Mouse (Mus musculus) adrenal gland (tissue): ENCODE results near the gene Tedc2.

ENCODE experiments used
- intact Hi-C: fragments of 180-260 bp; cut with DNase I; formaldehyde crosslinking; loops from one replicate; pipeline ENCODE4 v1.15.1; 2025
- microRNA-seq, 2 experiments: library from miRNA; unstranded; fragments of <30 nt; microRNA quantifications; one replicate each; pipeline ENCODE4; 2019

The Tedc2 gene

GRCm38 (mm10) chr17:24197032-24197824 lies 23.4 kb downstream of the Tedc2 start:
- intact Hi-C loops = no loop called here

GRCm38 (mm10) chr17:24195349-24195748 lies 25.3 kb downstream of the Tedc2 start:
- intact Hi-C loops = no loop called here

- intact Hi-C loops = no loop called here
Observed at GRCm38 (mm10) chr17:24193769-24194168, 26.9 kb downstream of the Tedc2 start.

GRCm38 (mm10) chr17:24193268-24193667 lies 27.4 kb downstream of the Tedc2 start:
- intact Hi-C loops = no loop called here

- intact Hi-C loops = no loop called here
Observed at GRCm38 (mm10) chr17:24192848-24193247, 27.8 kb downstream of the Tedc2 start.

- intact Hi-C loops = no loop called here
Observed at GRCm38 (mm10) chr17:24191481-24191880, 29.2 kb downstream of the Tedc2 start.

- intact Hi-C loops = no loop called here
Observed at GRCm38 (mm10) chr17:24190934-24191333, 29.7 kb downstream of the Tedc2 start.

GRCm38 (mm10) chr17:24174259-24174658 lies 46.4 kb downstream of the Tedc2 start:
- intact Hi-C loops = loop anchor here (5.0 kb wide), 3 partner anchors 33 to 218 kb away; partner anchors contain the start of genes Ntn3 and Tbc1d24

GRCm38 (mm10) chr17:24173423-24173822 lies 47.2 kb downstream of the Tedc2 start:
- intact Hi-C loops = loop anchor here (5.0 kb wide), 3 partner anchors 34 to 219 kb away; partner anchors contain the start of genes Ntn3 and Tbc1d24

- intact Hi-C loops = loop anchor here (5.0 kb wide), 3 partner anchors 36 to 221 kb away; partner anchors contain the start of genes Ntn3 and Tbc1d24
Observed at GRCm38 (mm10) chr17:24171738-24172137, 48.9 kb downstream of the Tedc2 start.

GRCm38 (mm10) chr17:24170729-24171128 lies 49.9 kb downstream of the Tedc2 start:
- intact Hi-C loops = loop anchor here (5.0 kb wide), 3 partner anchors 37 to 222 kb away; partner anchors contain the start of genes Ntn3 and Tbc1d24

GRCm38 (mm10) chr17:24170125-24170524 lies 50.5 kb downstream of the Tedc2 start:
- intact Hi-C loops = loop anchor here (5.0 kb wide), 3 partner anchors 37 to 222 kb away; partner anchors contain the start of genes Ntn3 and Tbc1d24

- intact Hi-C loops = loop anchor here (5.0 kb wide), 3 partner anchors 38 to 223 kb away; partner anchors contain the start of genes Ntn3 and Tbc1d24
Observed at GRCm38 (mm10) chr17:24169317-24170065, 51.2 kb downstream of the Tedc2 start, which contains the start of gene Atp6v0c. TSS of gene Atp6v0c (minus strand) at chr17:24169702.

GRCm38 (mm10) chr17:24168590-24169277 lies 51.9 kb downstream of the Tedc2 start:
- intact Hi-C loops = no loop called here

- intact Hi-C loops = no loop called here
Observed at GRCm38 (mm10) chr17:24167891-24168505, 52.7 kb downstream of the Tedc2 start.

- intact Hi-C loops = no loop called here
Observed at GRCm38 (mm10) chr17:24167120-24167519, 53.5 kb downstream of the Tedc2 start.

Small RNAs within 50 kb of the gene (microRNA-seq; reads per million reads assigned to microRNA genes)
- 0.23 to 0.49 reads per million in 2 experiments for gene Mir5134
- gene Mir6965 = 0 reads per million in 2 experiments
